Mouse (Mus musculus) midbrain, embryonic 15.5 days (tissue): Measurements from ENCODE around the gene Mark4. TPM values are rescaled to one million over a fixed set of nuclear protein-coding genes. Genes with fewer than 3 reads are reported as not detected.
A peak's percentile ranks its signal among the peaks of the same experiment; 100 is the strongest.

Experiments
- ATAC-seq: fragments of 200-750 bp; cut with Nextera tagmentation; replicated peaks from 2 replicates; pipeline ENCODE4 v1.8.0; 2017; ENCODE audit warnings: moderate TSS enrichment
- H3K27ac ChIP-seq: fragments of 300-500 bp; sonication (generic); 2 replicates; pipeline ENCODE4 v1.5.1; 2015; ENCODE audit warnings: mild to moderate bottlenecking, inconsistent platforms
- H3K27me3 ChIP-seq: fragments of 300-500 bp; sonication (generic); replicated peaks from 2 replicates; pipeline ENCODE4 v1.6.1; 2015; ENCODE audit warnings: inconsistent platforms
- H3K36me3 ChIP-seq: fragments of 300-500 bp; sonication (generic); replicated peaks from 2 replicates; pipeline ENCODE4 v1.6.1; 2015; ENCODE audit warnings: inconsistent platforms
- H3K4me1 ChIP-seq: fragments of 300-500 bp; sonication (generic); 2 replicates; pipeline ENCODE4 v1.6.1; 2015; ENCODE audit warnings: inconsistent platforms
- H3K4me2 ChIP-seq: fragments of 300-500 bp; sonication (generic); 2 replicates; pipeline ENCODE4 v1.6.1; 2015; ENCODE audit warnings: inconsistent platforms, mild to moderate bottlenecking, moderate library complexity
- H3K4me3 ChIP-seq: fragments of 300-500 bp; sonication (generic); 2 replicates; pipeline ENCODE4 v1.5.1; 2015; ENCODE audit warnings: mild to moderate bottlenecking, inconsistent platforms
- H3K9ac ChIP-seq: fragments of 300-500 bp; sonication (generic); 2 replicates; pipeline ENCODE4 v1.6.1; 2015; ENCODE audit warnings: mild to moderate bottlenecking, inconsistent platforms
- H3K9me3 ChIP-seq: fragments of 300-500 bp; sonication (generic); 2 replicates; pipeline ENCODE4 v1.6.1; 2016; ENCODE audit warnings: inconsistent platforms
- WGBS: fragments of 180-500 bp; shearing (Covaris S2); methylation state at CpG from one replicate; pipeline ENCODE4 v1.1.7; 2015; ENCODE audit warnings: mixed read lengths; 5-methylcytosine and 5-hydroxymethylcytosine counted together
- polyA plus RNA-seq: library from polyadenylated mRNA; unstranded; fragments of >200 nt; fragmentation: Nextera tagmentation; extraction: Ambion mirVana; gene quantifications from 2 replicates; pipeline ENCODE4 v1.2.1, GENCODE M21; 2015

Gene Mark4
- polyA plus RNA-seq, 1 experiment from 2014 or later: 20.6 TPM

DNA sequence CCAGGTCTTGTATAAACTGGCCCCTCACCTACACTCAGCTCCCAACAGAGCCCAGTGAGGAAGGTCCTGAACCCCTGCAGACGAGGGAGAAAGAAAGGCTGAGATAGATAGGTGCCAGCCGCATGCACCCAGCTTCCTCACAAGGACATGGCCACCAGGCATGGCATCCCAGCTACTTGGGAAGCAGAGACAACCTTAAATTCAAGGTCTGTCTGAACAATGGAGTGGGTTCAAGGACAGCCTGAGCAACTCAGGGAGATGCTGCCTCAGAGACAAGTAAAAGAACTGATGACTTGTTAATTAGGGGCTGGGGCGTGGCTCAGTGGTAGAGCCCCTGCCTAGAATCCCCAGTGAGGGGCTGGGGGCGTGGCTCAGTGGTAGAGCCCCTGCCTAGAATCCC lies 3.4 kb downstream of the Mark4 start:
- ATAC-seq: no peak
- 95% methylated on average over 4 of the region's 4 CpGs for WGBS
- Histone ChIP-seq H3K9ac (no peak overlapping the region), H3K9me3 (no peaks in the 10 kb centered on the region), H3K36me3 (peaks cover 9% of the 10 kb centered on the region), H3K4me1 (peaks cover 27% of the 10 kb centered on the region), H3K4me2 (no peak overlapping the region), H3K4me3 (no peak overlapping the region), H3K27me3 (no peaks in the 10 kb centered on the region), H3K27ac (no peak overlapping the region)

- no peaks in the 10 kb centered on the region for H3K27me3 ChIP-seq
Observed at GRCm38 (mm10) chr7:19449165-19449564, 9.5 kb downstream of the Mark4 start.

DNA sequence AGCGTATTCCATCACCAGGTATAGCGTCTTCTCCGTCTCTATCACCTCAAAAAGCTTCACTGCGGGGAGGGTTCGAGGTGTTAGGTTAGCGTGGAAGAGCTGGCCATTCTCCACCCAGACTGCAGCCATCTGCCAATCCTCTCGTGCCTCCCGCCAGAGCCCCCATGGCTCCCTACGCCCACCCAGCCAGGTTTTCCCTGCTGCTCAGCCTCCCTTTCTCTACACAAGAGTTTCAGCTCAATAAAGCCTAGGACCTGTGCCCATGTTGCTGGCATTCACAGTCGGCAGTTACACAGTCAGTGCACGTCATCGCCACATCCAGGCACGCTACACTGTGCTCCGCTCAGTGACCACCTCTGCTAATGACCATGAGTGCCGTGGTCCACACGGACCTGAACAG lies 10.9 kb downstream of the Mark4 start:
- Histone ChIP-seq H3K4me1 (no peaks in the 10 kb centered on the region), H3K4me2 (no peak overlapping the region), H3K36me3 (peaks cover 23% of the 10 kb centered on the region), H3K27me3 (no peaks in the 10 kb centered on the region), H3K9ac (no peak overlapping the region), H3K4me3 (no peak overlapping the region), H3K27ac (no peak overlapping the region), H3K9me3 (no peaks in the 10 kb centered on the region)
- no peak for ATAC-seq
- WGBS: 88% methylated on average over 16 of the region's 16 CpGs

More at GRCm38 (mm10) chr7:19449165-19449564, 9.5 kb downstream of the Mark4 start:
- H3K27ac ChIP-seq: no peak overlapping the region
- H3K4me3 ChIP-seq: no peak overlapping the region
- H3K36me3 ChIP-seq: peaks cover 23% of the 10 kb centered on the region
- ATAC-seq: no peak
- no peaks in the 10 kb centered on the region for H3K9me3 ChIP-seq
- WGBS: 87% methylated on average over 12 of the region's 12 CpGs
- no peak overlapping the region for H3K9ac ChIP-seq
- no peak overlapping the region for H3K4me2 ChIP-seq
- no peaks in the 10 kb centered on the region for H3K4me1 ChIP-seq

- H3K36me3 ChIP-seq: peaks cover 35% of the 10 kb centered on the region
- WGBS: 91% methylated on average over 12 of the region's 12 CpGs
- no peak overlapping the region for H3K9ac ChIP-seq
- no peak overlapping the region for H3K4me3 ChIP-seq
- H3K9me3 ChIP-seq: no peaks in the 10 kb centered on the region
- no peaks in the 10 kb centered on the region for H3K4me1 ChIP-seq
- no peak overlapping the region for H3K4me2 ChIP-seq
- no peaks in the 10 kb centered on the region for H3K27me3 ChIP-seq
- no peak for ATAC-seq
- H3K27ac ChIP-seq: no peak overlapping the region
Observed at GRCm38 (mm10) chr7:19444801-19445200, 13.8 kb downstream of the Mark4 start.

DNA sequence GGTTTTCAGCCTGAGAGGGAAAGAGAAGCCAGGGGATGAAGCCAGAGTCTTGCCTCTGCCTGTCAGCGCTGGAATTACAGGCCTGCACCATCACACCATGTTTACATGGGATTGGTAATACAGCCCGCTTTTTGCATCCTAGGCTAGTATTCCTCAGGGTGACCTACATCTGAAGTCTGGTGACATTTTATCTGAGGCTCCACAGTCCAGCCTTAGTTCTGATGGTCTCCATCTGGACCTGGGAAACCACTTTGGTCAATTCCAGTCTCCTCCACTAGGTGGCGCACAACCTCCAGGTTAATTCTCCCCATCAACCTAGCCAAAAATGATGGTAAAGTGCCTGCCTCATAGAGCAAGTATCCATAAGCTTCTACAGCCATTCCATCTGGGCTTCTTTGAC lies 15.3 kb downstream of the Mark4 start:
- Histone ChIP-seq H3K4me3 (no peak overlapping the region), H3K9ac (no peak overlapping the region), H3K36me3 (peaks cover 31% of the 10 kb centered on the region), H3K27ac (no peak overlapping the region), H3K4me2 (no peak overlapping the region), H3K27me3 (no peaks in the 10 kb centered on the region), H3K4me1 (no peaks in the 10 kb centered on the region), H3K9me3 (no peaks in the 10 kb centered on the region)
- 36% methylated on average over 3 of the region's 3 CpGs for WGBS
- ATAC-seq: peak; percentile 46; the same call in 1 of the 2 replicates

- no peak overlapping the region for H3K4me3 ChIP-seq
- 81% methylated on average over 9 of the region's 9 CpGs for WGBS
- no peak overlapping the region for H3K9ac ChIP-seq
- ATAC-seq: no peak
- peaks cover 37% of the 10 kb centered on the region for H3K36me3 ChIP-seq
- no peaks in the 10 kb centered on the region for H3K4me1 ChIP-seq
- no peaks in the 10 kb centered on the region for H3K9me3 ChIP-seq
- no peaks in the 10 kb centered on the region for H3K27me3 ChIP-seq
- H3K4me2 ChIP-seq: no peak overlapping the region
- H3K27ac ChIP-seq: no peak overlapping the region
Observed at GRCm38 (mm10) chr7:19441448-19442091, 17.1 kb downstream of the Mark4 start.

DNA sequence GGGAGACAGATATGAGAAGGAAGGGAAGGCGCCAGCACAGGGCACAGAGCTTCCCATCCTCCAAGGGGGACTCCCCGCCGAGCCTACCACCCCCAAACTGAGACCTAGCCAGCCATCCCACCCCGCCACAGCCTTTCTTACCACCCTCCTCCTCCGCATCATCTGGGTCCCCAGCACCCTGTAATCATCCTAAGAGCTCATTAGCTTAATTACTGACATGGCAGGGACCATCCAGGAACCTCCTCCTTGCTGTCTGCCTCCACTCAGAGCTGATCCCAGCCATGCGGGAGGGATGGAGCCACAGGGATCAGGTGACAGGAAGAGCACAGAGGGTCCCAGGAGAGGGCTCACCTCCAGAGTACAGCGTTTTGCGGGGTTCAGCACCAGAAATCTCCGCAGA lies 21.6 kb downstream of the Mark4 start:
- Histone ChIP-seq H3K36me3 (peaks cover 70% of the 10 kb centered on the region), H3K4me2 (no peak overlapping the region), H3K9ac (no peak overlapping the region), H3K27ac (no peak overlapping the region), H3K4me3 (no peak overlapping the region), H3K27me3 (no peaks in the 10 kb centered on the region), H3K9me3 (no peaks in the 10 kb centered on the region), H3K4me1 (no peaks in the 10 kb centered on the region)
- WGBS: 81% methylated on average over 9 of the region's 9 CpGs
- ATAC-seq: no peak

DNA sequence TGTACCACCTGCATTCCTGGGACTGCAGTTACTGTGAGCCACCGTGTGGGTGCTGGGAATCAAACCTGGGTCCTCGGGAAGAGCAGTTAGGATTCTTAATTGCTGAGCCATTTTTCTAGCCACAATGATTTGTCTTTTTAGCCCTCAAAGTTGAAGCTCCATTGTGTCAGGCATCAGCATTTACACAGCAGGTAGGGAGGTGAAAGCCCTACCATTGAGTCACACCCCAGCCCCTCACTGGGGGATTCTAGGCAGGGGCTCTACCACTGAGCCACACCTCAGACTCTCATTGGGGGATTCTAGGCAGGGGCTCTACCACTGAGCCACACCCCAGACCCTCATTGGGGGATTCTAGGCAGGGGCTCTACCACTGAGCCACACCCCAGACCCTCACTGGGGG lies 22.3 kb downstream of the Mark4 start:
- no peaks in the 10 kb centered on the region for H3K9me3 ChIP-seq
- H3K36me3 ChIP-seq: peaks cover 70% of the 10 kb centered on the region
- no peak overlapping the region for H3K27ac ChIP-seq
- ATAC-seq: no peak
- H3K27me3 ChIP-seq: no peaks in the 10 kb centered on the region
- no peak overlapping the region for H3K4me3 ChIP-seq
- no peak overlapping the region for H3K4me2 ChIP-seq
- H3K4me1 ChIP-seq: no peaks in the 10 kb centered on the region
- 97% methylated on average over 2 of the region's 2 CpGs for WGBS
- no peak overlapping the region for H3K9ac ChIP-seq

DNA sequence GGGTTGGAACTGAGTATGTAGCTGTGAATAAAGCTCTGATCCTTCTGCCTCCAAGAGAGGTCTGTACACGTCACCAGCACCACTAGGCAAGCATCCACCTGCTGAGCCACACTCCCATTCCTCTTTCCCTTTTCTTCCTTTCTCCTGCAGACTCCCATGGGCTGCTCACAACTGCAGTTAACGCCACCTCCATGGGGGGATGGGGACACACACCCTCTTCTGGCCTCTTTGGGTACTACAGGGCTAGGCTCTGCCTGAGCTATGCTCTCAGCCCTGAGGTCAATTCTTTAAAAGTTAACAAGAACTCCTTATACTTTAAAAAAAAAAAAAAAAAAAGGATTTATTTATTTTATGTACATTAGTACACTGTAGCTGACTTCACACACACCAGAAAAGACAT lies 26.1 kb downstream of the Mark4 start:
- Histone ChIP-seq H3K4me3 (no peak overlapping the region), H3K9me3 (no peaks in the 10 kb centered on the region), H3K27ac (no peak overlapping the region), H3K36me3 (peaks cover 91% of the 10 kb centered on the region), H3K27me3 (no peaks in the 10 kb centered on the region), H3K9ac (no peak overlapping the region), H3K4me1 (no peaks in the 10 kb centered on the region), H3K4me2 (no peak overlapping the region)
- ATAC-seq: no peak
- 98% methylated on average over 2 of the region's 2 CpGs for WGBS

DNA sequence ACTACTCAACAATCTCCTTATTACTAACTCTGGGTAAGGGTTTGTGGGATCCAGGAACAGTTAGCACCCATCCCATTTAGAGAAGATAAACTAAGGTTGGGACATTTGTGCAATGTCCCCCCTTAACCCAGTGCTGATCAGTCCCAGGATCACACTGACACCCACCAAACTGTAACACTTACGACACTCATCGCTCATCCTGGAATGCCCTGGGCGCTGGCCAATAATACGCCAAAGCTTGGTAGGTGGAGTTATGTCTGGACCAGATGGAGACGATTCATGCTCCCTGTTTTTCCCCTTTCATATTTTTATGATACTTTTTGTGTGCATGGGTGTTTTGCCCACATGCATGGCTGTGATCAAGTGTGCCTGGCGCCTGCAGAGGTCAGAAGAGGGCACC lies 28.2 kb downstream of the Mark4 start:
- Histone ChIP-seq H3K27me3 (no peaks in the 10 kb centered on the region), H3K36me3 (peaks cover 89% of the 10 kb centered on the region), H3K4me3 (no peak overlapping the region), H3K27ac (no peak overlapping the region), H3K4me2 (no peak overlapping the region), H3K4me1 (no peaks in the 10 kb centered on the region), H3K9ac (no peak overlapping the region), H3K9me3 (no peaks in the 10 kb centered on the region)
- 94% methylated on average over 6 of the region's 6 CpGs for WGBS
- no peak for ATAC-seq

DNA sequence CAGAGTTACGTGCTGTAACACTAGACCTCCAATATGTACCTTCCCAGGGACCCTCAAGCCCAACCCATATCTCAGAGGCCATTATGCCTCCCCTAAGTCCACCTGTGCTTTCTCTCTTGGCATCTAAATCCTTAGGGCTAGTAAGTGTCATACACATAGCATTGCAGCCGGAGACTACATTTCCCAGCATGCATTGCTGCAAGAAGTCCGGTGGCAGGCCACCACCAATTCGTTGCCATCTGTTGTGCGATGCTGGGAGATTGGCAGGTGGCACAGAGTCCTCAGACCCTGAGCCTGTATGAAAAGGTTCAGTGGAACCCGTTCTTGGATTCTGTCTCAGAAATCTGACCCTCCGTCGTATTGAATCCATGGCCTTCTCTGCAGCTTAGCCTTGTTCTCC lies 28.9 kb downstream of the Mark4 start:
- H3K4me3 ChIP-seq: no peak overlapping the region
- H3K9ac ChIP-seq: no peak overlapping the region
- WGBS: 69% methylated on average over 8 of the region's 8 CpGs
- no peak overlapping the region for H3K27ac ChIP-seq
- H3K4me2 ChIP-seq: no peak overlapping the region
- no peaks in the 10 kb centered on the region for H3K27me3 ChIP-seq
- no peaks in the 10 kb centered on the region for H3K4me1 ChIP-seq
- ATAC-seq: no peak
- H3K9me3 ChIP-seq: no peaks in the 10 kb centered on the region
- H3K36me3 ChIP-seq: peaks cover 86% of the 10 kb centered on the region

DNA sequence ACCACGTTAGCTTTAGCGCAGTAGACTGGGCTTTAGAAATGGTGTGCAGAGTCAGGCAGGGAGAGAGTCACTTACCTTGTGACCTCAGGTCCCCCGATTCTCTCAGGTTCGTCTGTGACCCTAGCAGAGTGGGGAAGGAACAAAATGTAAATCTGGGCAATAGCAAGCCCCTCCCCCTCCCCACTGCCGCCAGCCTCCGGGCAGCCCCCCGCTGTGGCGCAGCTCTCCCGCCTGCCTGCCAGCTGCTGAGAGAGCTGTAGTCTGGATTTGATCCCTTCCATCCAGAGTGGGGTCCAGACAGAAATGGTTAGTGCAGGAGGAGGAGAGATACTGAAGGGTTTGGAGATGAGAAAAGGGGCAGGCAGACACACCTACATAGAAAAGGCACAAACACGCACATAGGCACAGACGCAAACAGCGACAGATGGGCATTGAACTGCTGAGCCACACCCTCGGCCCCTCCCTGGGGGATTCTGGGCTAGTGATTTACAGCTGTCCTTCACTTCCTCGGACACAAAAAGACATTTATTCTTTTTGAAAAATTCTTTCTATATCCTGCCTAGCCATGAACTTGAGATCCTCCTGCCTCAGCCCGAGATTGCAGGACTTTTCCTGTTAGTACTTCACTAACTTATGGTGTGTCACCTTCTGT lies 30.5 kb downstream of the Mark4 start:
- Histone ChIP-seq H3K4me3 (no peak overlapping the region), H3K4me2 (no peak overlapping the region), H3K9ac (no peak overlapping the region), H3K27me3 (no peaks in the 10 kb centered on the region), H3K27ac (no peak overlapping the region), H3K9me3 (no peaks in the 10 kb centered on the region), H3K36me3 (peaks cover 74% of the 10 kb centered on the region), H3K4me1 (no peaks in the 10 kb centered on the region)
- no peak for ATAC-seq
- WGBS: 65% methylated on average over 15 of the region's 15 CpGs

DNA sequence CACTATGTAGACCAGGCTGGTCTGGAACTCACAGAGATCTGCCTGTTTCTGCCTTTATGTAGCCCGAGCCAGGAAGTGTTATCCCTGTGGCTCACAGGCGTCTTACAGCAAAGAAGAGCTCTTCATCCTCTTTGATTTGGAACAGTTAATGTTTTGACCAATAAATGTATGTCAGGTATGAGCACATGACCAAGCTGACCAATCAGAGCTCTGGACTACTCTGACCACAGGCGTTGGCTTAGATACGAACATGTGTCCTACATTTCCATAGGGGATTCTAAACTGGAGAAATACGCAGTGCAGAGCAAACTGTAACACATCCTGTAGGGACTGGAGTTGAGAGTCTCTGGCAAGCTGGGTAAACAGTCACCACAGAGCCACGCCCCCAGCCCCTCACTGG lies 31.7 kb downstream of the Mark4 start:
- H3K4me3 ChIP-seq: no peak overlapping the region
- H3K9ac ChIP-seq: no peak overlapping the region
- ATAC-seq: no peak; the same call in 1 of the 2 replicates
- 85% methylated on average over 6 of the region's 6 CpGs for WGBS
- H3K4me2 ChIP-seq: no peak overlapping the region
- H3K27me3 ChIP-seq: 0 out of 2 replicates have a peak, but pooled peaks cover 4% of the 10 kb centered on the region
- peaks cover 61% of the 10 kb centered on the region for H3K36me3 ChIP-seq
- H3K9me3 ChIP-seq: no peaks in the 10 kb centered on the region
- no peak overlapping the region for H3K27ac ChIP-seq
- no peaks in the 10 kb centered on the region for H3K4me1 ChIP-seq
